Mouse (Mus musculus) mouse trophoblast stem cell (cell line): Measurements from ENCODE around the gene Gm28047.

Source experiments
- in situ Hi-C, 2 experiments: fragments of 300-500 bp; cut with MseI, MboI; formaldehyde crosslinking; loops; 2 replicates in 1 of 2; 3 replicates in 1 of 2; pipeline ENCODE4 v1.15.1; 2025

The Gm28047 gene

DNA sequence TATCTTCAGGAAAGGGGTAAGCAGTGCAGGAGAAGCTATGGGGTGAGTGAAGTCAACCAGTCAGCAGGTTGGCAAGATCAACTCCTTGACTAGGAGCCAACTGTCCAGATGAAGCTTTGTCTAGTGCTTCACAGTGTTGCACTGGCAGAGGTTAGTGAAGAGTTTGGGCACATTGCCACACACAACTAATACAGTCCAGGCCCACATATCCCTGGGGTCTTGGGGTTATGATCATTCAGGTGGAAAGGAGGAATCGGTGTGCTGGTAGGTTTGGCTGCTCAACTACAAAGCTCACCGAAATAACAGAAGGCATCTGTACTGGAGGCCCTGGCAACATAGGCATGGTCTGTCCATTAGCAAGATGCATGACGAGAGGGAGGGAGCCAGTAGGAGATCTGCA, 77.4 kb downstream of the Gm28047 start:
- in situ Hi-C loops: no loop called here

GRCm38 (mm10) chr15:102546677-102547427, 78.0 kb downstream of the Gm28047 start:
- in situ Hi-C loops: no loop called here

DNA sequence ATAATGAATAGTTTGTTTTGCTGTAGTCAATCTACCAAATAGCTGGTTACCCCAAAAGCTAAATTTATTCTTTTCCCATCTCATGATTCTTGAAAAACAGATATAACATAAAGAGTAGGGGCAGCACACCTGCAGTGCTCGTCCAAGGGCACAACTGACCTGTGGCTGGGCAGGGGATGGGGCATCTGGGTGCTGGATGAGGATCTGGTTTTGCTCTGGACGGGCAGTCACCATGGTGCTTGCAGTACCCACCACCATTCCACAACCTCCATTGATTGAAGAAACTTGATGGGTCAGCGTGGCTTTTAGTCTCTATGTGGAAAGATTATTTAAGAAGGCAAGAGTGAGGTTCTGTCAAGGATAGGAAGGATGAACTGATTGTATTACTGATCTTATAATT, 78.6 kb downstream of the Gm28047 start:
- in situ Hi-C loops: no loop called here

- in situ Hi-C loops: no loop called here
Measured at GRCm38 (mm10) chr15:102544801-102545200, 80.1 kb downstream of the Gm28047 start.

DNA sequence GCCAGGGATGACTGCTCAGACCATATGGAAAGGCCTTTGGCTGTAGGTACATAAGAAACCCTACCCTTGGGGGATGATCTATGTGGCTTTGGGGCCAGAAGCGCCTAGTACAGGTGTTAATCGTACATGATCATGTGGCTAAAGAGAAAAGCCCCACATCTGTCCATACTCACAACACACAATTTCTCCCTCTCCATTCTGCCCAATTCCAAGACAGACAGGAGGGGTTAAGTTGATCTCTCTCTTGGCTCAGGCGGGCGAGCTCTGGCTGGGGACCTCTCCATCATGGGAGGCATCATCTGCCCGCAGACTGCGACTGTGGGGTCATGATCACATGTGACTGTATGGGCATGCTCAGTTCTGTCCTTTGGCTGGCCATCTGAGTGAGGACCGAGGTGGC, 90.9 kb downstream of the Gm28047 start:
- in situ Hi-C loops: no loop called here

DNA sequence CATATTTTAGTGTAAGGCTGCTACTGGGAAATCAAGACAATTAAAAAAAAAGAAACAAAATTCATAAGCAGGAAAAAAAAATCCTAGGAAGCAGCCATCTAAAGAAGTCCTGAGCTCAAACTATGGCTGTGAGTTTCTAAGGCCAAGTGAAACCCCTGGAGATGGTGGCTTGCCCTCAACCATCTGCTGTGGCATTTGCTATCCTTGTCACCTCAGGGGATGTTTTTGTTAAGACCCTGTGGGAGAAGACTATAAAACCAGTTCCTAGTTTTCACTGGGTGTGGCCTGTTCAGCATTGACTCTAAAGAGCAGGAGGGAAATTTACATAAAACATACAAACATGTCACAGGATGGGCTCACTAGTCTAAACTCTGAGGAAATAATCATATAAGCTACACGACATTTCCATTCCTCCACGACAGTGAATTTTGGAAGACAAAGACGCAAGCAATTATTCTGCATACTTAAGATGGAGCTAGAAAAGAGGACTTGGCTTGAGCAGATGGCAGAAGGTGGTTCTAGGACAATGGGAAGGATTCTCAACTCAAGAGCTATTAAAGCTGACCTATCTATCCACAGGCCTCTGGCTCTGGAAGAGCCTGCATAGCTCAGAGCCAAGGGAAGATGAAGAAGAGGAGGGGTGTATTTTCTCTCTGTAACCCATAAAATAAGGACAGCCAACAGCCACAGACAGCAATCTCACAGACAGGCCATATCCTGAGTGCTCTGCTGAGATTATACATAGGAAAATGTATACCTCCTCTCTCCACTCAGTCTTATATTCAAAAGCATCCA, 92.6 kb downstream of the Gm28047 start:
- in situ Hi-C loops: no loop called here

- in situ Hi-C loops: no loop called here
Measured at GRCm38 (mm10) chr15:102531586-102531985, 93.3 kb downstream of the Gm28047 start.

DNA sequence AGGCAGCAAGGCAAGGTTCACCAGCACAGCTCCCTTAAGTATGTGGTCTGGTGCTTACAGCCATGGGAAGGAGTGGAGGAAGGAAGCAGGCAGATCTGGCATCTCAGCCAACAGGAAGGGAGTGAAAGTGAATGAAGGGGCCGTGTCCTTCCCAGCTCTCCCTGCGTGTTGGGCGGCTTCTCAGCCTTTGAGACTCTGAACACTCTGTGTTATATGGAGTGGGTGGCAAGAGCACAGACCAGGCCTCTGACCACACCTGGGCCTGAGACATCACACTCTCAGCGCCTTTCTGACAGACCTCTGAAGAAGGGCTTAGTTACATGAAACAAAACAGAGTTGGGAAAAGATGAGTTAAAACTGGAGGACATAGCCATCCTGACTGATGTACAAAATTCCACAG, 94.3 kb downstream of the Gm28047 start:
- in situ Hi-C loops: no loop called here

DNA sequence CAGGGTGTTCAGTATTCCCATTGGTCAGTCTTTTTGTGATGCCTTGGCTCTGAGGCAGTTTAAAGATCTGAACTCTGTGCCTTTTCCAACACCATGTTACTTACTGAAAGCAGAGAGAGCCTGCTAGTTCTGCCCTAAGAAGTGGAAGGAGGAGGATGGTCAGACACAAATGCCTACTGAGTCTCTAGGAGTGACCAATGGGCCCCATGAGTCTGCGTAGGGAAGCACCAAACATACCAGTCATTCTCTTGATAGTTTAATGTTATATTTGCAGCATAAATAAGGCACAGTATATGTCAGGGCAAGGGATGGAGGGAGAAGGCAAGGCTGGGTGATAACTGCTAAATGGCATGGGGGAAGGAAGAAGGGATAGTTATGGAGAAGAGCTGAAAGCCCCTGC, 96.5 kb downstream of the Gm28047 start:
- in situ Hi-C loops: no loop called here

GRCm38 (mm10) chr15:102527936-102528335, 96.9 kb downstream of the Gm28047 start:
- in situ Hi-C loops: no loop called here

- in situ Hi-C loops: no loop called here
Measured at GRCm38 (mm10) chr15:102526111-102527002, 98.5 kb downstream of the Gm28047 start.

DNA sequence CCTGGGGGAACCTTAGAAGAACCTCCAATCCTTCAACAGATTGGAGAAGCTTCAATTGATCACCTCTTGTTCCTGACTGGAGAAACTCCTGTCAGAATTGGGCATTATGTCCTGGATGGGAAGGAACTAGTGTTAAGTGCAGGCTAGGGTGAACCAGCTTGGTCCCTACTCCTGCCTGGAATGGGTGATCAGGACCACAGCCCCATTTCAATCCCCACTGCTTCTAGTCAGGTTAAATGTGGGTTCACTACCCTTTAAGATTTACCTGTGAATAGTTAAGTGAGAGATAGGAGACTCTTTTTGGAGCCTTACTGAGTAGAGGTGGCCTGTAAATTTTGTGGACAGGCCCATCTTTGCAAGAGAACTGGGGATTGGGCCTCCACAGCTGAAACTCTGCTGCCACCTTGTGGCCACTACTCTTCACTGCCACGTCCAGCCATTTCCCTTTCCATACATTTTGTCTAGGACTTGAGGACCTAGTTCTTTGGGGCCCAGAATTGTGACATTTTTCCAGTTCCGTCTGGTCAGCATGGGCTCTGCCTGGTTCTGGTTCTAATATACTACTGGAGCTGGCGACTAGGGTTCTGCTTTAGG, 99.9 kb downstream of the Gm28047 start, which contains the start of gene Npff:
Gene Npff, minus strand, starts transcription at position 51 of the 594 bp plus-strand sequence.
- in situ Hi-C loops: no loop called here

DNA sequence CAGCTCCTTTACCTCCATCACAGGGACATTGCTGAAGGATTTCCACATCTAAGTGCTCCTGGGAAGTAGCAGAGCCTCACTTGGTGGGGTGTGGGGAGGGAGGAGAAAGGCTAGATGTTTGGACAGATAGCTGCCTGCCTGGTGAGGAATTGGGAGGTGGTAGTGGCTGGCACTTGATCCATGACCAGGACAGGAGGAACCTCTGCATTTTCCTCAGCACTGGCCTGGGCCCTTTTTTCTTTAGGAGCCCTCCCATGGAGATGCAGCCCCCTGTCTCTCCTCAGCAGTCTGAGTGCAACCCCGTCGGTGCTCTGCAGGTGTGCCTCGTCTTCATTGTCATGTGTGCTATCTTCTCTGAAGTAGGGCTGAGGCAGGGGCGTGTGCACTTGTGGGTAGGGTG, 103.4 kb downstream of the Gm28047 start:
- in situ Hi-C loops: no loop called here

DNA sequence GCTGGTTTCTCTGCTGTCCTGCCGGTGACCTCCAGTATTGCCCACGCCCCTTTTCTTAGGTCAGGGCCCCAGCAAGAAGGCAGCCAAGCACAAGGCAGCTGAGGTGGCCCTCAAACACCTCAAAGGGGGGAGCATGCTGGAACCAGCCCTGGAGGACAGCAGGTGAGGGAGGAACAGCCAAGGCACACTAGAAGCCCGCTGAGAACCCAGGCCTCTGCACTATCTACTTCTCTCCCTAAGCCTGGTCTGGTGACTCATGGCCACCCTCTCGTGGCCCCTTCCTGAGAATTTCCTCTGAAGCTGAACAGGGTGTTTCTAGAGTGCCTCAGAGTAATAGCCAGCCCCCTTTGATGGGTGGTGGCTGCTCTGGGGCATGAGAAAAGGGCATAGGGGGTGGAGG, 104.5 kb downstream of the Gm28047 start:
- in situ Hi-C loops: no loop called here

DNA sequence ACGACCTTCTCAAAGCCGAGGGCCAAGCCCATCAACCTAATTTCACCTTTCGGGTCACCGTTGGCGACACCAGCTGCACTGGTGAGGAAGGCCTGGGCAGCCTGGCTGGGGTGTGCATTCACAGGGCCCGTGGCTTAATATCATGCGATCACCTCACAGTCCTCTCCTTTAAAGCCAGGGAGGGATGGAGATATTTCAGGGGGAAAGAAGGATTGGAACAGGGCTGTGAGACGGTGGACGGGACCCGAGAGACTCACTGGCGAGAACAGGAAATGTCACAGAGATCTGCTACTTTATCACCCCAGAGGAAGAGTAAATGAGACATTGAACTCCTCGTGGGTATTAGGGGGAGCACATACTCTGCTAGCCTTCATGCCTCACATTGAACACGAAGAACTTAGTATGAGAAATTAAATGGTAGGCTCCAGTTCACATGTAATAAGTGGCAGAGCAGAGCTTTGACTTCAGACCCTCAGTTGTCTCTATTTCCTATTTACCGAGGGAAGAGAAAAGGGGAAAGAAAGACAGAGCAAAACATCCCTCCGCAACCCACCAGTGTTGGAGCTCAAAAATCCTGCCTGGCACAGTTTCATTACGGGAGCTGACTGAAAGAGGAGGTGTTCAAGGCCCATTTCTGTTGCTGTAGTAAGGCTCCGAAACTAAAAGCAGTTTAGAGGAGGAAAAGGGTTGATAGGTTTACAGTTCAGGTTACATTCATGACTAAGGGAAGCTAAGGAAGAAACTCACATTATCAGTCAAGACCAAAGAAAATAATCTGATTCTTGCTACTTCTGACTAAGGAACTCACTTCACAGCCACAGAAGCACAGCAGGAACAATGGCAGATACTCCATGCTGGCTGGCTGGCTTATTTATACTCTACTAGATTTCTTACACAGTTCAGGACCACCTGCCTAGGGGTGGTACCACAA, 105.4 kb downstream of the Gm28047 start:
- in situ Hi-C loops: no loop called here

- in situ Hi-C loops: no loop called here
Measured at GRCm38 (mm10) chr15:102518859-102519201, 106.0 kb downstream of the Gm28047 start.

DNA sequence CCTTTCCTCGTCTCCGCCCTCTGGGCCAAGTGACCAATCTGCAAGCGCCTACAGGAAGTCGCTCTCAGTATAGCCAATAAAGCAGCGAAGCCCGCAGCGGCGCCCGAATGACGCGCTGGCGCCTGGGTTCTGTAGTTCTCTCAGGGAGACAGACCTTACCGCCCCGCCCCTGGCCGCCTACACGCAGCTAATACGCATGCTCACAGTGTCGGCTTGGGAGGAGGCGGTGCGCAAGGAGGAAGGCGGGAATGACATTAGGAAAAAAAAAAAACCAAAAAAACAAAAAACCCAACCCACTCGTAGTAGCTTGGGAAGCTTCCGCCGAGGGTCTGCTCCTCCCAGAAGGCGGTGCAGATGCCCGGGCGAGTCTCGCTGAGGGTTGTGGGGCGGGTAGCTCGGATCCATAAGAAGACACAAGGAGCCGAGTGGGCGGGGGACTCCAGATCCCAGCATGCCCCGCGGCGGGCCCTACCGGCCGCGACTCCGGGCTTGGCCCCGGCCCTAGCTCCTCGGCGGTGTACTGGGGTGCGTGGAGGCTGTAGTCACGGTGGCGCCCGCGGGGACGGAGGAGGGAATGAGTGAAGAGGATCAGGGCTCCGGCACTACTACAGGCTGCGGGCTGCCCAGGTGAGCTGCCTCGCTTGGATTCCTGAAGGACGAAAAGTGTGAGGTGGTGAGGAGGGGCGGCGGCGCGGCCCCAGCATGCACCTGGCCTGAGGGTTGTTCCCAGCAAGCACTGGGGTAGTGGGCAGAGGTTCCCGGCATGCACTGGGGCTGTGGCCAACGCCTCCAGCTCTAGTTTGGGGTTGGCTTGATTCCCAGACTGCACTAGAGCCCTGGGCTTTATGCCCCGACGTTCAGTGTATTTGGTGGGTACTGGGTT, 106.7 kb downstream of the Gm28047 start, which contains the start of gene Tarbp2:
Gene Tarbp2, plus strand, starts transcription at position 217 of the 883 bp plus-strand sequence.
- in situ Hi-C loops: no loop called here

- in situ Hi-C loops: no loop called here
Measured at GRCm38 (mm10) chr15:102517631-102517975, 107.3 kb downstream of the Gm28047 start.

- in situ Hi-C loops: no loop called here
Measured at GRCm38 (mm10) chr15:102516728-102517404, 108.0 kb downstream of the Gm28047 start, which contains the start of gene Map3k12. TSS of gene Map3k12 (minus strand) at chr15:102517064.
